Mouse (Mus musculus) neutrophil, adult 65 days (primary cell): ENCODE results near the gene Gapt. TPM values are rescaled to one million over a fixed set of nuclear protein-coding genes. Genes with fewer than 3 reads are reported as not detected.

Experiments used
- total RNA-seq: library from RNA; stranded (reverse); gene quantifications from 2 replicates; pipeline ENCODE4 v1.2.4, GENCODE M21; 2023

Gapt gene
- total RNA-seq: 57.7 and 67.7 TPM in 2 replicates

GRCm38 (mm10) chr13:110356941-110357340 lies at the start of gene Gapt:
Gene Gapt, minus strand, starts transcription at chr13:110357199.

GRCm38 (mm10) chr13:110394291-110395178 lies 37.5 kb upstream of the Gapt start, which contains the start of gene Plk2:
Gene Plk2, plus strand, starts transcription at chr13:110395046.

Other genes with a start within 250 kb of the Gapt start
- not detected in 2 replicates for gene Rab3c, start 76.2 kb downstream of the Gapt start, total RNA-seq
- gene Plk2, start 37.8 kb upstream of the Gapt start, total RNA-seq: 21.3 and 31.4 TPM in 2 replicates